Mouse (Mus musculus) c-Kit-positive CD71-positive TER-119-negative erythroid progenitor cells, embryonic 14.5 days (primary cell): Measurements from ENCODE around the gene Kcnt1.
A peak's percentile ranks its signal among the peaks of the same experiment; 100 is the strongest.
"Not testable (repeated sequence)": the region's sequence is repeated elsewhere in the genome, so short reads cannot be mapped to it uniquely, and the experiment has no call there.

Experiments used
- DNase-seq: peaks from one replicate; pipeline ENCODE4 v3.0.0-alpha.2; 2013; ENCODE audit warnings: low read depth

Kcnt1 gene

DNA sequence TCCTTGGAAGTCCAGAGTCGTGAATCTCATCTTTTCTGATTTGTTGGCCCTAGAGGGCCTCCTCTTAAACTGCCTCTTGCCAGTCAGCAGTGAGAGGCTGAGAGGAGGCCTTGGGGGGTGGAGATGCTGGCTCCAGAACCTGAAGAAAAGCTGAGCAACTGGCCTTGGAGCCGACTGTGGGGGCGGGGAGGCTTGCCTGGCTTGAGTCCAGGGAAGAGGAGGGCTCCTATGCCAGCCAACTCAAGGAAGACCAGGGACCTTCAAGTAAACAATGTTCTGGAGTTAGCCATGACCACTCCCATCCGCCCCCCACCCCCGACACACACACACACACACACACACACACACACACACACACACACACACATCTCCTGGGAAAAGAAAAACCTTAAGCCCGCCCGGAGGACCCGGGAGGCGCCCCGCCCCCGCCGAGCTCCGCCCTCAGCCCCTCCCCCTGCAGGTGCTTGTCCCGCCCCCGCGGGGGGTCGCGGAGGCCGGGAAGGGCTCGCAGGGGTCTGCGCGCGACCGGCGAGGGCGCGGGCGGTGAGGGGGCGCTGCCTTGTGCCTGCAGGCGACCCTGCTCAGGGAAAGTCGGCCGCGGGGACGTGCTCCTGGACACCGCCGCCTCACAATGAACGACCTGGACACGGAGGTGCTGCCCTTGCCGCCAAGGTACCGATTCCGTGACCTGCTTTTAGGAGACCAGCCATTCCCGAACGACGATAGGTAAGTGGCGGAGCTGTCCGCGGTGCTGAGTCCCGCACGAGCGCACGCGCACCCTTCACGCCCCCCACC is at the start of gene Kcnt1:
TSS of gene Kcnt1 (plus strand) at position 398 of the 795 bp plus-strand sequence.
- DNase-seq, result no peak

DNA sequence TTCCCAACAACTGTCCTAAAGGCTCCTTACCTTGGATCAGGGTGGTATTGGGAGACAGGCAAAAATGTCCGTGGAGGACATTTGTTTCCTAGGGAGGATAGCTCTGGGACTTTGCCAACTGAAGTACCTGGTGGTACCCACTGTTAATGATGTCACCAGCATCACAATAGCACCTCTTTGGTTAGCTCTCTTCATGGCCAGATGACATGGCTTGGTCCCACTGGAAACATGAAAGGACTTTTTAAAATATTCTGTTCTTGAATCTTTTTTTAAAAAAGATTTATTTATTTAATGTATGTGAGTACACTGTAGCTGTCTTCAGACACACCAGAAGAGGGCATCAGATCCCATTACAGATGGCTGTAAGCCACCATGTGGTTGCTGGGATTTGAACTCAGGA is 47.8 kb upstream of the Kcnt1 start, which contains the start of gene Glt6d1:
TSS of gene Glt6d1 (minus strand) at position 101 of the 400 bp plus-strand sequence.
- not testable (repeated sequence) for DNase-seq

DNA sequence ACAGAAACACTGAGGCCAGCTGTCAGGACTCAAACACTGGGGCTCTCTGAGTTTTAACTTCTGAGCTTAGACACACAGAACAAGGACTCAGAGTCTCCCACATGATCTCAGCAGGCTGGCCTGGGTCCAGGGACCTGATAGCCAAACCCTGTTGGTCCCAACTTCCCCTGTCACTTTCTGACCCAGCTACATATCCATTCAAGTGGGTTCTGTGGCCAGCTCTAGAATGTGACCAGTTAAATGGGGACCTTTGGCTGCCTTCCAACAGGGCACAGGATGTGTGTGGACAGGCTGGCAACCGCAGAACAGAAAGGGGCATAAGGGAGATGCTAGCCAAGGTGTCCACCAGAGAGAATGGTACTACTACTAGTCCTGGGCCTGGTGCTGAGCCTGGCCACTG is 40.7 kb upstream of the Kcnt1 start, which contains the start of gene Lcn9:
TSS of gene Lcn9 (plus strand) at position 348 of the 400 bp plus-strand sequence.
- DNase-seq, result no peak

DNA sequence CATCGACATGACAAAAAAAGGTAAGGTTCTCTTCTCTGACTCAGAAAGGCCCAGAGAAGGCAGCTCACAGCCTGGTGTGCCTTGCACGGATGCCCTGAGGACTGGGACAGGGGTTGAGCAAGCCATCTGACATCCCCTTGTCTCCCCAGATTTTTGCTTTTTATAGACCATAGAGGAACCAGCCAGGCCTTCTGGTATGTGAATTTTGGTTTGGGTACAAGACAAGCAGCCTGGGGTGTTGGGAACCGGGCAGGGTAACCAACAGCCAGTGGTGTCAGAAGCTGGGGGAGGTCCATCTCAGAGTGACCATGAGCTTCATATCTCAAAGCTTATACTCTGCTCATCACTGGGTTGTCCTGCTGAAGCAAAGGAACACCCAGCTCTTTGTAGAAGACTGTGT is 38.8 kb upstream of the Kcnt1 start:
- no peak for DNase-seq

DNA sequence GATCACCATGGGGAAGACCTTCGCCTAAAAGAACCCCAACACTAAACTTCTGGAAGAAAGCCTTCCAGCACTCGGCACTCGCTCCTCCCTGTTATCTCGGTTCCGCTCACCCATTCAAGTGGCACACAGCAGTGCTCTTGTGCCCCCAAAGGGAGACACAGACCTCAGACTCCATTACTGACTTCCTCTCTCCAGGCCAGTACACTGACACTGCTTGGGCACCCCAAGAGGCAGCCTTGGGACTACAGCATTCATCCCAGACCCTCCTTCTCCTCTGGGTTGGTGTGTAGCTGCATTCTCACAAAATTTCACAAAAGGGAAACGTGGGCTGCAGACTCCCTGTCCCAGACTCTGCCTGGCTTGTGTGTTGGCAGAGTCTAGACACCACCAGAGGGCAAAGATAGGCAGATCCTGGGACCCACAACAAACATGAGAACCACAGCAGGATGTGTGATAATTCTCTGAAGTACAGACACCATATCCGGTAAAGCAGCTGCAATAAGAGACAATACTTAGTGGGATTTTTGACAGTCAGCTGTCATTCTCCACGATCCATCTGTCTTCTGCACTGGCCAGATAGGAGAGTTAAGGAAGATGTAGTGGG is 35.1 kb upstream of the Kcnt1 start:
- DNase-seq, result no peak

DNA sequence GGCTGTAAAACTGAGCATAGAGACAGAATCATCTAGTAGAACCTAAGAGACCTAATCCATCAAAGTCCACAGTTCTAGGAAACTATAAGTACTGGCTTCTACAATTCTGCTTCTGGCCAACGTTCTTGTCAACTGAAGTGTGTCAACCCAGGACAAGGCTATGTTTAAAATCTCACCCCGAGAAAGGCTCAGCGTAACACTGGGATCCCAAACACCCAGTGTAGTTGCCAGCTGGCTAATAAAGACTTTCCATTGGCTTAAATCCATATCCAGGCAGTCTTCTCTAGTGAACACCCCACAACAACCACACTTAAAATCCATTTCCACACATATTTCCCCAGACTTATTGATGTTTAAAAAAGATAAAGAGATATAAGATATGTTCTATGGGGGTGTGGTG is 32.7 kb upstream of the Kcnt1 start:
- no peak for DNase-seq

DNA sequence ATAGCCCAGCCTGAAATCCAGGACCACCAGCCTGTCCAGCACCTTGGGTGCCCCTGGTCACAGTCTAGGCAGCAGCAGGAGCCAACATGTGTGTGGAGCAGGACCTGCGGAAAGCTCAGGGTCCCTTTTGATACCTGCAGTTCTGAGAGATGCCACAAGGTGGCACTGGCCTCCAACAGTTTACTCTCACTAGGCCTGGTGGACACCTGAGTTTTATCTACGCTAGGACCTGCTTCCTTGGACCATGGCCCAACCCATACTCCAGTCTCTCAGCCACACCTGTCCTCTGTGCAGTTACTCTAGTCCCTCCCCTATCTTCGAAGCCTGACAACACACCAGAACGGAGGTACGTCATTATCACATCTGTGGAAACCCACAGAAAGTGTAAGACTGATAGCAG is 27.2 kb upstream of the Kcnt1 start:
- DNase-seq, result peak; percentile 45

DNA sequence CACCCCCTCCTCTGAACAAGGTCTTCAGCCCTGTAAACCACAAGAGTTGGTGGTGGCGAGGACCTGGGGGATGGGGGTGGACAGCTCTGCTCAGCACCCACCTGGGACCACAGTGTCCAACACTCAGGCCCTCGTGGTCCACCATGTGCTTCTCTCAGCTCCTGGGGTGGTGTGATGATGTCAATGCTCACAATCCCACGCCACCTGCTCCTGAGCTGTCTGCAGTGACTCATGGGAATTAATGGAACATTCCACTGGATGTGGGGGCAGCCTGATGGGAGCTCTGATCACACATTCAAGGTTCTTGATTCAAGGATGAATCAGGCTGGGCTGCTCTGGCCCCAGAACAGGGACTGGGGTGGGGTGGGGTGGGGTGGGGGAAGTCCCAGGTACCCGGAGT is 21.4 kb upstream of the Kcnt1 start:
- no peak for DNase-seq

DNA sequence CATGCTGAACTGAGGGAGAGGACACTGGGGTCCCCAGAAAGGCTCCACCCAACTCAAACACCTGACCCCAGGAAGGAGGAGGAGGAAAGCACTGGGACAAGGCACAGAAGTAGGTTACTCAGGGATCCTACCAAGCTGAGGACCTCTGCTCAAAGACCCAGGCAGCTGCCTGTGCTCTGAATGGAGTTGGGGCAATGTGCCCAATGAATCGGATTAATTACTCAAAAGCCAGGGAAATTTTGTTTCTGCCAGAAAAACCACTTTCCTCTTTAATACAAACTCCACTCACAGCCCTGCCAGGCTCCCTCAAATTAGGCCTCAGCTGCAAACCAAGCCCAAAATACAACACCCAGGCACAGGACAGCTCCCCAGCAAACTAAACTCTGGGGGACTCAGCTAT is 20.8 kb upstream of the Kcnt1 start:
- no peak for DNase-seq

DNA sequence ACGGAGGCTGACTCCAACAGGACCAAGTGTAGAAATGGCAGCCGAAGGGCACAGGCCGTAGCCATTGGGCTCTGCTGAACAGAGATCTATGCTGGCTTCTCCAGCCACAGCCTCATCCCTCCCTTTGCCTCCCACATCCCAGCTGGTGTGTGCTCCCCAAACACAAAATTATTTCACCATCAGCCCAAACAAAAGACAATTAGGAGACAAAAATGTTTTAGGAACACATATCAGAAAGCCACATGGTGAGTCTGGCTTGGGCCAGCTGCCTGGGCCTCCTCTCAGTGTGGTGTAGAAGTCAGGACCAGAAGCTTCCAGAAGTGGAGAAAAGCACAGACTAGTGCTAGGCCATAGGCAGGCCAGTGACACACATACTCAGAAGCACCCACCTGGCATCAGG is 19.4 kb upstream of the Kcnt1 start:
- DNase-seq, result no peak

DNA sequence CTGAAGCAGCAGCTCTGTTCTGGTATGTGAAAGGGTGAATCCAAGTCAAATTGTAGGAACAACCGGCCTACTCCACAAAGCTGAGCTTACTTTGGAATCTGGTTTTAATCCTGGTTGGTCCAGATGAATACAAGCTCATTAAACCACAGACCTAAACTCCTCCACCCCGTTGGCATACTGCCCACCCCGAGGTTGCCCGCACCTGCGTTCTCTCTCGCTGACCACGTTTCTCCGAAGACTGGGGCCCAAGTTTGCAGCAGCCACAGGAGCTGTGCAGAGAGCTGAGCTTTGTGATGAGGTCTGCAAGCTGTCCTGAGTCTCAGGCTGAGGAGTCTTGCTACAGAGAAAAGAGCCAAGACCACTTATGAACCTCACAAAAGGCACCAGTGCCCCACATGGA is 17.0 kb upstream of the Kcnt1 start:
- DNase-seq, result no peak

DNA sequence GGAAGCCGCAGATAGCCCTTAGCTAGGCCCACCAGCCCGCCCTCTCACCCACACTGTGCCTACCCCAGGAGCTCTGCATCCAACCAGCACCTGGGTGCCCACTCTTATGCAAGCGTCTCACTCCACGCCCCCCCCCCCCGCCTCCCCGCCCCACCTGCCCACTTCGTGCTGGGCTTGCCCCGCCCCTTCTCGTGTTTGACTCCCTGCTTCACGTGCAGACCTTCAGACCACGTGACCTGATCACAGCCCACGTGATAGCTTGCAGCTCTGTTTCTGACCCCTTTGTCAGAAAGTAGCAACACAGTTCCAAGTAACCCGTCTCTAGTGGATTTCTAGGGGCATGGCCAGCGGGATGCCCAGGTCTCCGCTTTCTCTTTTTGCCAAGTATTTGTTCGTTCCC is 16.3 kb upstream of the Kcnt1 start, which contains the start of gene Sohlh1:
TSS of gene Sohlh1 (minus strand) at position 23 of the 400 bp plus-strand sequence.
- no peak for DNase-seq

DNA sequence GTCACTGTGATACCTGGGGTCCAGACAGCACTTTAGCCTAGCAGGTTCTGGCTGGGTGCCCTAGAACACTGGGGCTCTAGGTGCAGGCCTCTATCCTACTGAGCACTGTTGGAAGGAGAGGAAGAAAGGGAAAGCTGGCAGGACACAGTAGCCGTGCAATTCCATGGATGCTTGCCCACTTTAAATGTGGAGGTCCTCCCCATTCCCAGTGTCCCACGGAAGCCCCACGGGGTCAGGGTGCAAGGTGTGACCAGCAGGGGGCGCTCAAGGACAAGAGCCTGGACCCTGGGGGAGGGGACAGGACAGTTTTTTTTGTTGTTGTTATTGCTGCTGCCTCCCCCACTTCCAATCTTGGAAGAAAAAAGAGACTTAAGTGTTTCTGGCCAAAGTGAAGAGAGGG is 13.2 kb upstream of the Kcnt1 start:
- DNase-seq, result peak; percentile 17

DNA sequence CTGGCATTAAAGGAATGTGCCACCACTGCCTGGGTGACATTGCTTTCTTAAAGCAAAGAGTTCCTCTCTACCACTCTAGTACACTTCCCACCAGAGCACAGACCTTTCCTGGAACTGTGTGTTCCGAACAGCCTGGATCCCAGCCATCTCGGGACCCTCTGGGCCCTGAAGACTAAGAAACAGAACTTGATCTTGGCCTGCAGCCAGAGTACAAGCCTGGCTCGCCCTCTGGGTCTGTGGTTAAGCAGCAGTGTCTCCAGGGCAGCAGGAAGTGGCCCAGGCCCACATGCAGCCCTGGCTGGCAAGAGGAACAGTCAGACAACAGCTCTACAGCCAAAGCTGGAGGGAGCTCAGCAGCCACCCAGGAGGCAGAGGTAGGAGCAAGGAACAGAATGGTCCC is 10.9 kb upstream of the Kcnt1 start:
- no peak for DNase-seq

DNA sequence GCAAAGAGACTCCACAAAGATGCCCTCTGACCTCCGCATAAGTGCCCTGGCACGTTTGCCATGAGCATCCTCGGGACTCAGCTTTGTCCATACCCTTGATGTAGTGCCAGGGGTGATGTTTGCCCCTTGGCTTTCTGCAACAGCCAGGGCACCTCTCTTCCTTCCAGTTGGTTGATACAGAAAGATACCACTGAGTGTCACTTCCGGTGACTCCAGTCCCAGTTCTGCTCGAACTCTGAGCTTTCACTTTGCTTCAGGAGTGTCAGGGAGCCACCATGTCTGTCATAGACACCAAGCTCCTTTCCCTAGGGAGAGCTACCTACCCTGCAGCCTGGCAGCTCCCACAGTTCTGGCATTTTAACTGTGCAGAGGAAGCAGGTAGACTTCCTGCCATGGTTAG is 9.5 kb upstream of the Kcnt1 start:
- no peak for DNase-seq

DNA sequence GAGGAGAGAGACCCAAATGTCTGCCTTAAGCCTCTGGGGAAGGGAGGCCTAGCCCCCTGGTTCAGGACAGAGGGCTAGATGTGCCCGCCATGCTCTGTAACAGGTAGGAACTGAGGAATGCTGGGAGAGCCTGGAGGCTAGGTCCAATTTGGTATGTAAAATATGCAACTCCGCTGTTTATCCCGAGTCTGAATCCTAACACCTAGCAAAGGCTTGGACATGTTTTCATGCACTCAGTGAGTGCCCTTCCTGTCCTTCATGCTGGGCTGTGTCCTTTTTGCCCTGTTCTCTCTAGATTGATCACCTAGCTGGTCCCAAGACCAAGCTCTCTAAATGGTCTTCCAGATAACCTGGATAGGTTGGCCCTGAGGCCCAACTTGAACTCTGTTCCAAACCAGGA is 3.6 kb upstream of the Kcnt1 start:
- DNase-seq, result no peak

DNA sequence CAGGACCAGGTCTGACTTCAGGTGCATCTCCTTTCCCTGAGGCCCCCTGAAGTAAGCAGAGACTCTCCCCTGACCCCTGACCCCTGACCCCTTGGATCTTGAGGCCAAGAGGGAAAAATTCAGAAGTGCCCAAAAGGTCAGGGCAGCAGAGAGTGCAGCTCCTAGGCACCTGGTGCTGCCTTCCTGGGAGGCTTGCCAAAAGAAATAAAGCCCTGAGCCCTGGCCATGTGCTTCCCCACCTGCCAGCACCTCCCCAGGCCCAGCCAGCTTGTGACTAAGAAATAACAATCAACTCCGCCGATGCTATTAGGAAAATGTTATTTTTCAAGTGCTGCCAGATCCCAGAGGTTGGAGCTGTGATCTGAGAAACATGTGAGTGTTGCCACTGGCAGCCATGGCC is 1.5 kb upstream of the Kcnt1 start:
- no peak for DNase-seq

DNA sequence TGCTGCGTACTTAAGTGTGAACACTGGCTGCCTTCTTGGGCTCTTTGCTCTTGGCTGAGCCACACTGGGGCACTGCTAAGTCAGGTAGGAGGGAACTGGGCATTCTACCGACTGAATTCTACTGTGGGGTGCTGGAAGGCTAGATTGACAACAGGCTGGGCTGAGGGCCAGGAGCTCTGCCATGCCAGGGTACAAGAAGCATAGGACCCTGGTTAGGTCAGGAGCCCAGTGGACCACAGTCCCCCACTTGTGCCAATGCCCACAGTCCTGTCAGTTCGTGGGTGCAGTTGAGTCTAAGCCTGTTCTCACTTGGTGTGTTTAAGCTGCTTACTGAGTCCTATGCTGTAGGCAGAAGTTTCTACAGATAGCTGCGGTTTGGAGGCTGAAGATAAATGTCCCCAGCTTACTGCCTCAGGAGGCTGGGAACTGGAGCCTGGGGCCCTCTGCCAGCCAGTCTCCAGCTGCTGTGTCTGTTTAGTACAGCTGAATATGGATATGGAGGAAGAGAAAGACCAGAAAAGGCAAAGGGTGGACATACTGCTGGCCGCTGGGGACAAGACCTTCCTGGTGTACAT is 751 bp upstream of the Kcnt1 start:
- DNase-seq, result no peak

DNA sequence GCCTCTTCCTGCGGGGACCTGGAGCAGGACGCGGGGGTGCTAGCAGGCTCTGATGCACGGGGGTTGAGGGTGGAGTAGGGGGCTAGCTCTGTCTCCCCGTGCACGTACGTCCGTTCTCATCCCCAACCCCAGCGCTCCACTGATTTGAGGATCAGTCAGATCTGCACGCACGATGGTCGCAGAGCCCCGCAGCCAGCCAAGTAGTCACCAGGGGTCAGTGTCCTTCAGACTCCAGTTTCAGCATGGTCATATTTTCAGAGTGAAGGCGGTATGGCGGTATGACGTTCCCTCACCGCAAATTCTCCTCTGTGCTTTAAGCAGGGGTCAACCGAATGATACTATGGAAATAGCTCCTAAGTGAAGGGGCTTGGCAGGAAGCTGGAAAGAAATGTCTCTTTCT is 696 bp downstream of the Kcnt1 start:
- DNase-seq, result no peak

DNA sequence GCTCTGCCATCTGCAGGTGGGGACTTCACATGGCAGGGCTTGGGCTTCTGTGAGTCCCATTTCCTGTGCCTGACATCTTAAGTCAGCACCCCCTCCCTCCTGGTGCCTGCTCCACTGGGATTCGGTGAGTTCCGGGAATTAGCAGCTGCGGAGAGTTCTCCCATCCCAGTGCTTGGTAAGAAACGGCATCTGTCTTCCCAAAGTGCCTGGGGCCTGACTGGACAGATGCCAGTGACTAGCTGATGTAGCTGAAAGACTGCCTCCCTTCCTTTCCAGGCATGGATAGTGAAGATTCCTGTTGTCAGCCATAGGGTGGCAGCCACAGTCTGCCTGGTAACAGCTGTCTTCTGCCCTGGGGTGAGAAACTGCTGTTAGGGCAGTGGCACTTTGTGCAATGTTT is 1.9 kb downstream of the Kcnt1 start:
- DNase-seq, result no peak

DNA sequence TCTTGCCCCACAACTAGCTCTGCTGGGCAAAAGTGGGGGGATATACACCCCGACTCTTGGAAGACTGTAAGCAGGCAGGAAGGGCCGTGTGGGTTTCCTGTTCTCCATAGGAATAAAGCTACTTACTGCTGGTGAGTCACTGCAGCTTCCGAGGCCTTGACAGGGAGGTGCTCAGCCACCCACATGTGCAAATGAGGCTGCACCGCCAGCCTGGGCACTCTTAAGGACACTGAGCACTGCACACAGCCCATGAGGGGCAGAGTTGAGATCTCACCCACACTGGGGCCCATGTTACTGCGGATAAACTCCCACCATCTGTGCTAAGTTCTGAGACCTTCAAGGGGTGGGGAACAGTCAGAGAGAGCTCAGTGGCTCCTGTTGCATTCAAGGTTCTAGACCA is 3.1 kb downstream of the Kcnt1 start:
- no peak for DNase-seq

DNA sequence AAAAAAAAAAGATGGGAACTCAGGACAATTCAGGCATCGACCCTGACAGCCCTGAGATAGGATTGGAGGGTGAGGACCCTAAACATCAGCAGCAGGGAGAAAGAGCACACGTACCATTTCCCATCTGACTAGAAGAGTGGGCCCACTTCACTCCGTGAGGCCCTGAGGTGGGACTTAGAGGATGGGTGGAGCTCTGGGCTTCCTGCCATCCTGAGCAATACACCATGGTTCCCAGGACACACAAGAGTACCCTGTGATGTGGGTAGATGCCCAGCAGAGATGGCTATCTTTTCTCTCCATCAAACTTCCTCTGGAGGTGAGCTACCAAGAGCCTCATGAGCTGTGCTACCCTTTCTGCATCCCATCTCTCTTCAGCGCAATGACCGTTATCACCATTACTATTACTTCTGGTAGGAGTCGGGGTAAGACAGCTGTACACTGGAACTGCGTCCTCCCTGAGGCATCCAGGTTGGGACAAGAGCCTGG is 13.8 kb downstream of the Kcnt1 start:
- DNase-seq, result no peak

DNA sequence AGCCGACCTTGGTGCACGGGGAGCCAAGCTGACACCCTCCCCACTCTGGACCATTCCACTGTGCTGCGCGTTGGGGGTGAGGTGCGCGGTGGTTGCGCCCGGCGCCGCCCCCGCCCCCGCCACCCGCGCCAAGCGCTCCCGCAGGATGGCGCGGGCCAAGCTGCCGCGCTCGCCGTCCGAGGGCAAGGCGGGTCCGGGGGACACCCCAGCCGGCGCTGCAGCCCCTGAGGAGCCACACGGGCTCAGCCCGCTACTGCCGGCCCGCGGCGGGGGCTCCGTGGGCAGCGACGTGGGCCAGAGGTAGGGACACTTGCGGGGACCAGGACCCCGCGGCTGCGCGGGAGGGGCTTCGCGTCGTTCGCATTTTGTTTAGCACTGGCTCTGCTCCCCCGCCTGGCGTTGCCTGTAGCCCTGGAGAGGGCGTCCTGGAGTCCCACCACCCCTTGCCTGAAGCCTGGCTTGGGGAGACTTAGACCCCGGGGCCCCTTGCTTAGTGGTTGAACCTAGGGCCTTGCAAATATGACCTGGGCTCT is 14.3 kb downstream of the Kcnt1 start:
- DNase-seq, result no peak
